Mouse (Mus musculus) ES-Bruce4 (cell line): ENCODE data around the gene Flt3l.

Experiments
- CTCF ChIP-seq: IDR thresholded peaks from one replicate; pipeline ENCODE4 v1.8.1; 2011; ENCODE audit warnings: low read depth, low read length
- POLR2A ChIP-seq: IDR thresholded peaks from one replicate; pipeline ENCODE4 v1.8.1; 2011; ENCODE audit warnings: low read length; ENCODE audit not compliant: insufficient read depth

GRCm38 (mm10) chr7:45161612-45162473 is 25.6 kb upstream of the Flt3l start:
- TF ChIP-seq CTCF (peak; percentile 94), POLR2A (no peak)
